Mouse (Mus musculus) forebrain, postnatal 0 days (tissue): Measurements from ENCODE around the gene Gm11084. TPM values are rescaled to one million over a fixed set of nuclear protein-coding genes. Genes with fewer than 3 reads are reported as not detected.
"Not testable (repeated sequence)": the region's sequence is repeated elsewhere in the genome, so short reads cannot be mapped to it uniquely, and the experiment has no call there.

ENCODE experiments used
- ATAC-seq: fragments of 200-750 bp; cut with Nextera tagmentation; 2 replicates; pipeline ENCODE4 v1.8.0; 2017; ENCODE audit warnings: mild to moderate bottlenecking, moderate library complexity
- DNase-seq: peaks from one replicate; pipeline ENCODE4 v3.0.0-alpha.2; 2015
- H3K27ac ChIP-seq: fragments of 300-500 bp; sonication (generic); 2 replicates; pipeline ENCODE4 v1.5.1; 2014; ENCODE audit warnings: low read depth, mild to moderate bottlenecking, antibody characterized with exemption, low read length, moderate library complexity, mixed read lengths
- H3K27me3 ChIP-seq: fragments of 300-500 bp; sonication (generic); 2 replicates; pipeline ENCODE4 v1.6.1; 2014; ENCODE audit warnings: mild to moderate bottlenecking, low read length, mixed read lengths; ENCODE audit not compliant: insufficient read depth
- H3K36me3 ChIP-seq: fragments of 300-500 bp; sonication (generic); 2 replicates; pipeline ENCODE4 v1.6.1; 2014; ENCODE audit warnings: mild to moderate bottlenecking, moderate library complexity; ENCODE audit not compliant: insufficient read depth
- H3K4me1 ChIP-seq: fragments of 300-500 bp; sonication (generic); 2 replicates; pipeline ENCODE4 v1.6.1; 2014; ENCODE audit warnings: antibody characterized with exemption; ENCODE audit not compliant: insufficient read depth
- H3K4me2 ChIP-seq: fragments of 300-500 bp; sonication (generic); 2 replicates; pipeline ENCODE4 v1.6.1; 2014; ENCODE audit warnings: low read depth, mild to moderate bottlenecking, moderate library complexity
- H3K4me3 ChIP-seq: fragments of 300-500 bp; sonication (generic); 2 replicates; pipeline ENCODE4 v1.5.1; 2014; ENCODE audit warnings: low read depth, low read length, mixed read lengths
- H3K9ac ChIP-seq: fragments of 300-500 bp; sonication (generic); 2 replicates; pipeline ENCODE4 v1.6.1; 2014; ENCODE audit warnings: mild to moderate bottlenecking
- H3K9me3 ChIP-seq: fragments of 300-500 bp; sonication (generic); 2 replicates; pipeline ENCODE4 v1.6.1; 2016; ENCODE audit warnings: low read length
- CTCF ChIP-seq: sonication (generic); IDR thresholded peaks from 2 replicates; pipeline ENCODE4 v1.5.1; 2016; ENCODE audit warnings: antibody characterized with exemption, control low read depth, low read depth
- WGBS: fragments of 180-500 bp; shearing (Covaris S2); extraction: QIAGEN DNeasy Blood & Tissue Kit; methylation state at CpG from one replicate; pipeline ENCODE4 v1.1.7; 2014; 5-methylcytosine and 5-hydroxymethylcytosine counted together
- polyA plus RNA-seq: library from polyadenylated mRNA; unstranded; fragments of >200 nt; fragmentation: Nextera tagmentation; extraction: Ambion mirVana; gene quantifications from 2 replicates; pipeline ENCODE4 v1.2.1, GENCODE M21; 2015
- total RNA-seq: library from RNA; depleted of rRNA; stranded (reverse); fragments of >200 nt; gene quantifications from 2 replicates; pipeline ENCODE4 v1.2.3, GENCODE M21; 2014

Gene Gm11084
- total and polyA plus RNA-seq, 2 experiments from 2014 or later = not detected

DNA sequence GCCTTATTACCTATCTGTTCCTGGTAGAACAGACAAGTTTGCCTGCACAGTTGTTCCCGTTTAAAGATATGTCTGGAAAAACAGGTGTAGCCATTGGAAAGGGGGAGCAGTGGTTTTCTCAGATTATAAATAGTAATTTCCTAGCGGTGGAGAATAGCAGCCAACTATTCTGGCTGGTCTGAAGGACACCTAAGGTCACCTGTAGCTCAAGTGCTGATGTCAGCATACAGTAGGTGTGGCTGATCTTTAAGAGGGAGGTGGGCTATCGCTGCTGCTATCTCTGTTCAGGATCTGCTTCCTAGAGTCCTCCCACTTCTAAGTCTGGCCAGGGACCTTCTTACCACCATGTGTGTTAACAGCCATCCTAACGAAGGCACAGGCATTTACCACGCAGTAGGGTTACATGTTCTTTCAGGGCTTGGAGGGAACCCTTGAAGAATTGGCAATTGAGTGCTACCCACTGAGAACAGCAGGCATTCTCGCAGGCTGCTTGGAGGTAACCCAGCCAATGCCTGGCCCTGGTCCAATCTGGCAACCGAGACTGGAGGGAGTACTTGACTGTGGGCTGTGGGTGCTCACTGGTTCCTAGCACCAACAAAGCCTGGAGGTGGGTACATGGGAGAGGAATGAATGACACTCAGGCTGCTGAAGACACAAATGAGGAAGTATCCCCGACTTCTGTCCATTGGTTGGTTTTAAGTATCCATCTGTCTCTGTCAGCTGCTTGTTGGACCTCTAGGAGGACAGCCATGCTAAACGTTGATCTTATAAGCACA is 33.0 kb upstream of the Gm11084 start:
- 48% methylated on average over 9 of the region's 9 CpGs for WGBS

DNA sequence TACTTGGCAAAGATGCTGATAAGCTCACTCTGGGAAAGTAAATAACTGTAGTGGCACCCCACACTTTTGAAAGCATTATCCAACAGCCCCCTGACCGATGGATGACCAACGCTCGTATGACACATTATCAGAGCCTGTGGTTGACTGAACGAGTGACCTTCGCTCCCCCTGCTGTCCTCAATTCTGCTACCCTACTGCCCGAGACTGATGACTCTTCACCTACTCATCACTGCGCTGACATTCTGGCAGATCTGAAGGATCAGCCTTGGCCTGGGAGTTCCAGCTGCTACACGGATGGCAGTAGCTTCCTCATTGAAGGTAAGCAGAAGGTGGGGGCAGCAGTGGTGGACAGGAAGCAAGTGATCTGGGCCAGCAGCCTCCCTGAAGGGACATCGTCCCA is 27.5 kb upstream of the Gm11084 start:
- 89% methylated on average over 9 of the region's 9 CpGs for WGBS
- H3K27ac ChIP-seq, H3K27me3 ChIP-seq, ATAC-seq, H3K9me3 ChIP-seq, H3K36me3 ChIP-seq, H3K4me3 ChIP-seq, H3K4me2 ChIP-seq, DNase-seq, H3K4me1 ChIP-seq, H3K9ac ChIP-seq: not testable (repeated sequence)

More for the DNA sequence above, 33.0 kb upstream of the Gm11084 start:
- Histone ChIP-seq H3K27ac (no peak overlapping the region), H3K4me3 (no peak overlapping the region), H3K9me3 (no peaks in the 10 kb centered on the region), H3K4me2 (no peak overlapping the region), H3K36me3 (no peaks in the 10 kb centered on the region), H3K4me1 (peaks cover 2% of the 10 kb centered on the region; the same call in 1 of the 2 replicates), H3K9ac (no peak overlapping the region), H3K27me3 (no peaks in the 10 kb centered on the region)
- TF ChIP-seq CTCF = no peak
- ATAC-seq = peak; percentile 84
- peak; percentile 84 for DNase-seq

DNA sequence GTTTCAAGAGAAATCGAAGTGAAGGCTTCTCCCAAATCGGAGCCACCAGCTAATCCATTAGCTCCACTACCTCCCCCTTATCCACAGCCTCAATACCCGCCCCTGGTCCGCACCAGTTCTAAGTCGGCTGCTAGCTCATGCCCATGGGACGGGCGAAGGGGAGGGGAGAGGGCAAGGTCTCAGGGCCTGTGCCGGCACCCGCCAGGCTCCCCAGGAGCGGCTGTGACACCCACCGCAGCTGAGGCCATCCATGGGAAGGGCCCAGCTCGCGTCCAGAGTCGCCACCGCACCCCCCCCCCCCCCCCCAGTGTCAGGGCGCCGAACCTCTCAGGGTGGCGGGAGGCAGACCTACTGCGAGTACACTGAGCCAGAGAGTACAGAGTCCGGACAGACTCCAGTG is 26.1 kb upstream of the Gm11084 start:
- H3K4me1 ChIP-seq = no peaks in the 10 kb centered on the region
- H3K36me3 ChIP-seq = no peaks in the 10 kb centered on the region
- ATAC-seq = no peak
- H3K4me2 ChIP-seq = no peak overlapping the region
- no peak overlapping the region for H3K27ac ChIP-seq
- no peaks in the 10 kb centered on the region for H3K9me3 ChIP-seq
- H3K9ac ChIP-seq = no peak overlapping the region
- TF ChIP-seq CTCF = no peak
- DNase-seq = no peak
- H3K27me3 ChIP-seq = no peaks in the 10 kb centered on the region
- no peak overlapping the region for H3K4me3 ChIP-seq
- WGBS = 76% methylated on average over 20 of the region's 20 CpGs

DNA sequence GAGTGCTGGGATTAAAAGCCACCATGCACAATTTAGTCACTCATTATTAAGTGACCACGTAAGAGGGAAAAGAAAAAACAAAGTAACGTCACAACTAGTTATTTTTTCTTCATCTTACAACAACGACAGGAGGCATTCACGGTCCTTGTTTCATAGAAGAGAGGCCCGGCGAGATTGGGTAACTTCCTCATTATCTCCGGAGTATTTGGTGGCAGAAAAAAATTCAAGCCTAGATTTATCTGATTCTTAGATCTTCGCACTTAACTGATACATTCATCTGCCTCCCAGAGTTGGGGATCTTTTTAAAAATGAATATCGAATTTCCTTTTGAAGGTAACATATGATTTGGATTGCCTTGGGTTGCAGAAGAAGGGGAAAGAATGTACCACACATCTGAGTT is 21.0 kb upstream of the Gm11084 start:
- Histone ChIP-seq H3K27ac (no peak overlapping the region), H3K9ac (no peak overlapping the region), H3K4me2 (no peak overlapping the region), H3K9me3 (no peaks in the 10 kb centered on the region), H3K36me3 (no peaks in the 10 kb centered on the region), H3K4me1 (0 out of 2 replicates have a peak, but pooled peaks cover 3% of the 10 kb centered on the region), H3K4me3 (no peak overlapping the region), H3K27me3 (no peaks in the 10 kb centered on the region)
- 92% methylated on average over 9 of the region's 9 CpGs for WGBS
- no peak for TF ChIP-seq CTCF
- ATAC-seq (no peak), DNase-seq (no peak)

DNA sequence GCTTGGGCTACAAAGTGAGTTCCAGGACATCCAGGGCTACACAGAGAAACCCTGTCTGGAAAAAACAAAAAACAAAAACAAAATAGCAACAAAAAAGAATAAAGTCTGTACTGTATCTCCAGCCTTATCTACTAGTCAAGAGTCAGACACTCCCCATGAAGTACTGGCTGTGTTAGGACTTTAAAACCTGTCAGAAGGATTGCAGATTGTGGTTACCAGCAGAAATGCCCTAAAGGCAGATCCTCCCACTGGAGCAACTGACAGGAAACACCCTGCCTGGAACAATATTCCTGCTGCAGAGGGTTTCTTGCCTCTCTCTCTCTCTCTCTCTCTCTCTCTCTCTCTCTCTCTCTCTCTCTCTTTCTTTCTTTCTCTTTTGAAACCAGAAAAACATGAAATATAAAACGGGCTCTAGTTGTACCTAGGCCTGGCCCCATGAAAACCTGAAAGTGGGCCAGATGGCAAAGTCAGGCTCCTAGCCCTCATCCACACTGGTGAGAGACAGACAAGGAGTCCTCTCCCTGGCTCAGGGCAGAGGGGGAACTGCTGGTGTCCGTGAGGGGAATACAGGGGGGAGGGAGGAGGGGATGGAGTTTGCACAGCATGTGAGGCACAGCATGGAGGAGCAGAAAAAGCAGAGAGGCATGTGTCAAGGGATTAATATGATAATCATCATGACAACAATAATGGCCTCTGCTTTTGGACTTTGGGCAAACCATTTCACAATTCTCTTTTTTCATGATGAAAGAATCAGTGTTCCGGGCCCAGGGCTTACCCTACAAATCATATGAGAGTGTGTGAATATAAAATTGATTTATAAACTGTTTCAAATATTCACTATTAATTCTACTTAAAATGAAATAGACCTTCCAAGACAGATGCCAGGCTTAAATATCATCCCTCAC is 19.3 kb upstream of the Gm11084 start:
- no peaks in the 10 kb centered on the region for H3K36me3 ChIP-seq
- H3K4me1 ChIP-seq = 0 out of 2 replicates have a peak, but pooled peaks cover 3% of the 10 kb centered on the region
- DNase-seq (no peak), ATAC-seq (no peak)
- no peak overlapping the region for H3K4me3 ChIP-seq
- no peak overlapping the region for H3K27ac ChIP-seq
- no peak overlapping the region for H3K4me2 ChIP-seq
- H3K27me3 ChIP-seq = no peaks in the 10 kb centered on the region
- 53% methylated on average over 3 of the region's 3 CpGs for WGBS
- no peaks in the 10 kb centered on the region for H3K9me3 ChIP-seq
- no peak overlapping the region for H3K9ac ChIP-seq
- TF ChIP-seq CTCF = no peak

DNA sequence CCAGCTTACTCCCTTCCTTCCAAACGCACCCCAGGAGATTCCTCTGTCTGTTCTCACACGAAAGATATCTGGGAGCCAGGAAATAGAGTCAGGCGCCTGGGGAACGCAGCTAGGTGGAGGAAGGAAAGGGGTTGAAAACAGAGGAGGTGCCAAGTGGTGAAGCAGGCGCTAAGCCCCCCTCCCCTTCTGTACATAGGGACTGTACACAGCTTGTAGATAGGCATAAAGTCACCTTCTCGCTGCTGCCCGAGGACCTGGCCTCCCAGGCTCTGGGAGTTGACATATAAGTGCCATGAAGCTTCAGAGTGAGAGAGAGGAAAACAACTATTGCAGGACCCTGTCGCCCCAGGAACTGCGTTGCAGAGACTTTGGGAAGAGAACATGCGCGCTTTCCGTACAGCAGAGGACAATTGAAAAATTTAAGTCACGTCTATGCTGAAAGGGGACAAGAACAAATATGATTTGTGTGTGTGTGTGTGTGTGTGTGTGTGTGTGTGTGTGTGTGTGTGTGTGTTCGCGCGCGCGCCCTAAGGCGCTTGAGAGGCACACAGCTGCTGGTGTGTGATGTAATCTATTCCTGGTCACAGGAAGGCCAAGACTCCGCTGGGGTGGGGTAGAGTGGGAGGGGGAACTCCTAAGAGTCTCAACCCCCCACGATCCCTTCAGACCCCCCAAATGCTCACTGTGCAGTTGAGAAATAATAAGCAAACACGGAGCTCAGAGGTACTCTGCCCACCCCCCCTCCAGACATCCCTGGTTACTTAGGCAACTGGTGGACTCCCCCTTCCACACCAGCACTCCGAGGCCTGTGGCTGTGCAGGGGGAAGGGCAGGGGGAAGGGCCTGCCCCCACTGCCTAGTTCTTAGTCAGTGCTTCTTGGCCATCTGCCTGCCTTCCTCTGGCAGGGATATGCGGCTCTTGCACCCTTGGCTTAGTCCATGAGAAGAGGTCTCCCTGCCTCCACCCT is 17.5 kb upstream of the Gm11084 start:
- H3K36me3 ChIP-seq = no peaks in the 10 kb centered on the region
- peak overlapping the region; percentile 32 for H3K4me2 ChIP-seq
- H3K27me3 ChIP-seq = no peaks in the 10 kb centered on the region
- no peak for TF ChIP-seq CTCF
- no peak overlapping the region for H3K9ac ChIP-seq
- peak overlapping the region; percentile 52 for H3K27ac ChIP-seq
- ATAC-seq = peak; percentile 93
- H3K9me3 ChIP-seq = no peaks in the 10 kb centered on the region
- H3K4me3 ChIP-seq = no peak overlapping the region
- peak; percentile 63 for DNase-seq
- H3K4me1 ChIP-seq = 0 out of 2 replicates have a peak, but pooled peaks cover 3% of the 10 kb centered on the region
- 28% methylated on average over 24 of the region's 24 CpGs for WGBS
